Mouse (Mus musculus) granulocyte monocyte progenitor cell, adult 5-6 weeks (primary cell): ENCODE measurements at regions not wholly inside any gene's neighbourhood (a gene's known extent, or its start where the extent isn't known, plus 50 kb on each side); places are given as distances from the start of the nearest gene placed in this dataset.

Experiments used
- ATAC-seq: replicated peaks from 2 replicates; pipeline ENCODE4 v1.8.0; 2016; ENCODE audit warnings: mild to moderate bottlenecking, moderate TSS enrichment, inconsistent platforms; ENCODE audit not compliant: poor library complexity, severe bottlenecking

DNA sequence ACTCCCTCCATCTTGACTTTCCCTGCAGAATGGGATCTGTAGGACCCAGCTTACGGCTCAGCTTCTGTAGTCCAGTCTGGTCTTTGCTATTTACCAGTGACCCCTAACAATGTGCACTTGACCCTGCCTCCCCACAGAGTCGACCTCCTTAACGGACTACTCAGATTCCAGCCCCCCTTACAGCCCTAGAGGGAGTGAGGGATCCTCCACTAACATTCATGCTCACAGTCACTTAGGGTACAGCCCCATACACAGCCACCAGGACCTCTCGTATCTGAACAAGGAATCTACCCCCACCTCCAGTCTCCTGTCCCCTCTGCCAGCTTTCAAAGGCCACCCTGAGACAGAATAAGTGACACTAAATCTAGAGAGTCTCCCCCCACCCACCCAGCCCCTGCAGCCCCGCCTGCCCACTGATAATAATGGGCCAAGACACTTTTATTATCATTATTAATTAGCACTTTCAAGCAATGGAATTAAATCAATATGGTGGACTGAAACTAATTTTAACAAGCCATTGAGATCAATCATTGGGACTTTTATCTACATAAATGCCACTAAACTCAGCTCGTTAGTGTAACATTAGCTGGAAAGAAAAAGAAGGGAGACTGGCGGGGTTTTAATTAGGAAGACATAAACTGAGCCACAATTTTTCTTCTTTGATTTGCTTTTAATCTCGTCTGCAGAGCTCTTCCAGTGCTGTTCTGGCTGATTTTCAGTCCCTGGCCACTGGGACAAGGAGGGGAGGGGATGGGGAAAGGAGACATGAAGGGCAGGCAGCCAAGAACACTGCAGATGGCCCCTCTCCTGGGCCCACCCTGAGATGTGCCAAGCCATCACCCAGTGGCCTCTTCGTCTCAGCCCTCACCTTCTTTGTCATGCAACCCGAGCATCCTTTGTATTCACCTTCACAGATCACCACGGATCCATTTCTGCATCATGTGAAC lies 258.4 kb upstream of the Zfp703 start:
- no peak for ATAC-seq

DNA sequence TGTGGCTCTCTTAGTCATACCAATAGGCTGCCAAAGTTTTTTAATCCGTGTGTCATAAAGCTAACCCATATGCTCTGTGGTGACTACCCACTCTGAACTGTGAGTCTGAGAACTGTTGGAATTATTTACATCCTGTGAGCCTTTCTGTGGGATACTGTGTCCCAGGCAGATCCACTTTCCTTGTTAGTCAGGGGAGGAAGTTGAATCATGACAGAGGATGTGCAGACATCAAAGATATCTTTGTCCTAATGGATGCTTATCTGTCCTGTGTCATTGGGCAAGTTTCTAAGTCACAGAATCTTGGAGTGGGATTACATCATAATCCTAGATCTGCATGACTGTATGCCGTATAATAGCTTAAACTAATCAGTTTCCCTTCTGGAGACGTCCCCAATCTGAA lies 254.4 kb upstream of the Zfp703 start:
- no peak for ATAC-seq

DNA sequence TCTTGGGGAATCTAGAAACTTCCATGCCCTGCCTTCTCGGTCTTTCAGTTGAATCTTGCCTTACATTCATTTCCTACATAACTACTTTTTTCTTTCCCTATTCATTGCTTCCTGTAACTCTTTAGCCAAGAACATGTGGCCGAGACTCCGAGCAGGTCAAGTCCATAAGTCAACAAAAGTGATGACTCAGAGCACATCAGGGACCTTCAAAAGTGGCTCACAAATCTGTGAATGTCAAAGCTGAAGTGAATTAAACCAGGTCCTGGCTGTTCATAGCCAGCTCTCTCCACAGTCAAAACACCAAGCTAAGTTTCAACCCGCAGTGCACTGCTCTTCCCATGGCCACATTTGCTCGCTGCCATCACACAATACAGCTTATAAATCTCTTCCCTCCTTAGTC lies 252.5 kb upstream of the Zfp703 start:
- ATAC-seq: no peak

DNA sequence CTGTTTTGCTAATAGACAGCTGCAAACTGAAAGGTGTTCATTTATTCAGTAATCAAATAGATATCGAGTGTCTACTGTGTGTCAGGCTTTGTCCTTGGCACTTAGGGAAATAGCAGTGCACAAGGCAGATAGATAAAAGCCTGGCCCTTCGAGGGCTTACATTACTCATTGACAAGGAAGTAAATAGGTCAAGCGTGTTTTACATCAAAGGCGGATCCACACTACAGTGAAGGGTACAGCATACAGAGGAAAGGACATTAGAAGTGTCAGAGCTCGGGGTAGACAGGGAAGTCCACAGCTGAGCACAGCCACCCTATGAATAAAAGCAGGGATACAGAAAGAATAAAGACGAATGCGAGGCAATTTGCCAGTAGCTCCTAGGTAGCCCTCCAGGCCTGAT lies 251.6 kb upstream of the Zfp703 start:
- no peak for ATAC-seq

DNA sequence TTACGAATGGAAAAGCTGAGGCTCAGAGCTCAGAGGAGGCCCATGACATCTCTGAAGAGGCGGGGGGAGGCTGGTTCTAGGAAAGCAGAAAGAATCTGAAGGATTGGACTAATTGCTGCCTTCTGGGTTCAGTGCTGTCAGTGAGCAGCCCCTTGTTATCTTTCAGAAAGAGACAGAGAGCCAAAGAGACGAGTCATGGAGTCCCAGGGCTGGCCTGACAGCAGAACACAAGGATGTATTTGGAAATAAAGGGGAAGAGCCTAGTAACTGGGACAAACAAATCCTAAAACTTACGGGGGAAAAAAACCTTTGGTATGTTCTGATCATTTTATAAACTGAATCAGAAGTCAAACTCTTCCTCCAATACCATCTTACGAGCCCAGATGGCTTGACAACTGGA lies 247.8 kb upstream of the Zfp703 start:
- no peak for ATAC-seq

DNA sequence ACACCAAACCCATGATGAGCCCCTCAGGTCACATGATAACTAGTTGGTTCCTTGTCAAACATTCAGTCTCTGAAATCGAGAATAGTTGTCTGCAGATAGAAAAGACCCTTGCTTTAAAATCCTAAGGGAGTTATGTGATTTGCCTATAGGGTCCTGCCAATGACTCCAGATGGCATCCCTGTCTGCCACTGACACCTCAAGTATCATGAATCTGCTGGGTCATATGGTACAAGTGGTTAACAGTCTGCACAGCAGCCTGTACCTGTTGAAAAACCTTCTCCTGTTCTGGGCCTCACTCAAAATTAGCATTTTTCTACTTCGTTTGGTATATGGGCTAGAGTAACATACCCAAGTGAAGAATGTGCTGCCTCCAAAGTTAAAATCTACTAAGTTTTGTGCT lies 246.0 kb upstream of the Zfp703 start:
- no peak for ATAC-seq

DNA sequence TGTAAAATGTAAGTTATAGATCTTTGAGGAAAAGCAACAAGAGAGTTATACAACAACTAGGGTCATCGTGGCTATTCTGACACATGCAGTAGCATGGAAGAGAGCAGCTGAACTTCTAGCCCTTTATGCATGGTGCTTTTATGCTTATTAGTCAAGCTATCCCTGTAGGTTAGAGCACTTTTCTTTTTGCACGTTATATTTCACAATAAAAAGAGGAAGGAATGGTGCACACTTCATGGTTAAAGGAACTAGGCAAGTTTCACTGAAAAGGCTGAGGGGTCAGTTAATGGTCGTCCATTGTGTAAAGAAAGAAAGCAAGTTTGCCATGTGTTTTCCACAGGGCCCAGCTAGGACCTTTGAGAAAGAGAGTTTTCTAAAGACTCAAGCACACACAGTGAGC lies 232.7 kb upstream of the Zfp703 start:
- ATAC-seq: peak; percentile 79

DNA sequence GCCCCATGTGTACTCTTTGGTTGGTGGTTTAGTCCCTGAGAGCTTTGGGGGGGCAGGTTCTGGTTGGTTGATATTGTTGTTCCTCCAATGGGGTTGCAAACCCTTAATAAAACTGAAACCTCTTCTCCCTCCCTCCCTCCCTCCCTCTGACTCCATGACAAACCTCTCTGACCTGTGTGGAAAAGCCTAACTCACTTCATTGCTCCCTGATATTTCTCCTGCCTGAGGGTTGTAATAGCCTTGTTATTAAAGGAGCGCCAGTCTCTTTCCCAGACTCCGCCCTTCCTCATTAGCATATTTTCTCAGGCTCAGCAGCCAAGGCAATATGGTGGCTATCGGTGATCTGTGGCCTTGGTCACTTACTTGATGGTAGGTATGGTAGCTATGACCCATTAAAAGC lies 230.3 kb upstream of the Zfp703 start:
- no peak for ATAC-seq

DNA sequence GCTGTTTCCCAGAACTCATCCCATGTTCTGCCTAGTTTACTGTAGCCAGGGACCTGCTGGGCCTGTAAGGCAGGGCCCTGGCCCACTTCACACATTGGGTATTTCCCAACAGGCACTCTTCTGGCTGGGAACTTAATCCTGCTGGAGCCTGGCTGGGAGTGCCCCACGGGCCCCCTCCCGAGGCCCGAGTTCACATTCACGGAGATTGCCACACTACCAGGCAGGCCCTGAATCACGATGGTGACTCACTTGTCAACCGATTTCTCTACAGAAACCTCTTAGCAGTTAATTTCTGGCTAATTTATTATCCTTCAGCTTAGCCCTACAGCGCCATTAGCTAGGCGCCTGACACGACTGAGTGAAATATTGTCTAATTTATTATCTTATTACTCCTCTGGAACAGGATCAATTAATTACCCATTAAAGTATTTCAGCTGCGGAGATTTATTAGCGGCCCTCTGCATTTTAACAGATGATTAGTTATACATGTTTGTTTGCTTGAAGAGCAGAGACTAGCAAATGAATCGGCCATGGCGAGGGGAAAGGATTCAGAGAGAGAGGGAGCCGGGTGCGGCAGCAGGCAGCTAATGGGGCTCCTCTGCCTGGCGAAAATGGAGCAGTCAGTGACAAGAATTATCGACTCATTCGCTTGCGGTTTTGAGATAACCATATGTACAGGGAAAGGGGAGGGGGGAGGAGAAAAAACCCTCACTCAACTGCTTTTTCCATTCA lies 229.7 kb upstream of the Zfp703 start:
- peak; percentile 68 for ATAC-seq

DNA sequence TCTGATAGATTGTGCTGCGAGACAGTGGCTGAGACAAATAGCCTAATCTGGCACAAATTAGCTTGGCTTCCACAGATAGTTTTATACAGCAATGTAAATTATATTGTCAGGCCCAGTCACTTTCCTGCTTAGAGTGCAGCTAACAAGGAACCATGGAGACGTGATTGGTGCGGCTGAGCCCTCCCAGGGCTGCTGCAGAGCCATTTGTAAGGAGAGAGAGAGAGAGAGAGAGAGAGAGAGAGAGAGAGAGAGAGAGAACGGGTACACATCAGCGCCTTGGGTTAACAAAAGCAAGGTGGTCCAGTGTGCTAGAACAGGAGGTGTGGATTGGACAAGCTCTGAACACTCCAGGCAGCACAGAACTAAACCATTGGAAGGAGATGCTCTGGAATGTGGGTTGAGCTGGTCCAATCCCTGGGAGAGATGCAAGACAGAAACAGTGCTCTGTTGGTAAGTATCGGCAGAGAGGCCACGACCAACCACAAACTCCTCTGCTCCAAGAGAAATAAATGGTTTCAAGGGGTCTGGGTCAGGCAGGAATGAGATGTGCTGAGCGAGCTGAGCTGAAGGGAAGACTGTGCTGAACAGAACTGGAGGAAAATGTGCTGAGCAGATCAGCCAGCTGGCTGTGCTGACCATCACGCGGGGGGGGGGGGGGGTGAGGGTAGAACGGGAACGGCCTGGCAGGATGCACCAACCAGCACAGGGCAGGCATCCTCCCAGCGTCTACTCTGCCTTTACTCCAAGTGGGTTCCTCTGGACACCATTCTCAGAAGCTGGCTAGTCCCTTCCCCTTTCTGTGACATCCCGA lies 228.8 kb upstream of the Zfp703 start:
- ATAC-seq: peak; percentile 29; the same call in 1 of the 2 replicates

DNA sequence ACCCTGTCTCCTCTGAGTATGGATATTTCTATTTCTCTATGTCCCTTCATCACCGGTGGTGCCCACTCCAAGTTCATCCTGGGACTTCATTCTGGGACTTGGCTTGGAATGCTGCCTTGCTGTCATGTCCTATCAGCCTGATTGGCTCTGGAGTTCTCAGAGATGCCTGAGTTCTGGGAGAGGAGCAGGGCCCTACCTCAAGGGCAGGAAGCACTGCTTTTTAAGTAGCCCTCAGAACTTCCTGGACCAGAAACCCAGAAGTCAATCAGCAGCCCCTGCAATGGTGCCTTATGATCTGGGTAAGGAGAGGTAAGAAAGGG lies 228.2 kb upstream of the Zfp703 start:
- ATAC-seq: no peak

DNA sequence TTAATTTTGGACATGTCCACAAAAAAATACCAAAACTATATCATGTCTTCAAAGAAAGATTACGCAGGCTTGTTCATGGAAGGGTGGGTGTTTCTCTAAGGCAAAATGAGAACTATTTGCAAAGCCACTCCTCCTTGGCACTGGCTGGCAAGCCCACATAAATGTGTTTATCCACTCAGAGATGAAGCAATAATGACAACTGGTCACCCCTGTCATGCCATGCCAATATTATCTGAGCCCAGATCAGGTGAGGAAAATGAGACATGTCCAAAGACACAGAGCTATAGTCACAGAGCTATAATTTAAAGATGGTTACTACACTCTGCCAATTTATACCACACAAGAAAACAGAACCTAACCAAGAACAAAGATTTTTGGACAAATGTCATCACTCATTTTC lies 227.0 kb upstream of the Zfp703 start:
- no peak for ATAC-seq

DNA sequence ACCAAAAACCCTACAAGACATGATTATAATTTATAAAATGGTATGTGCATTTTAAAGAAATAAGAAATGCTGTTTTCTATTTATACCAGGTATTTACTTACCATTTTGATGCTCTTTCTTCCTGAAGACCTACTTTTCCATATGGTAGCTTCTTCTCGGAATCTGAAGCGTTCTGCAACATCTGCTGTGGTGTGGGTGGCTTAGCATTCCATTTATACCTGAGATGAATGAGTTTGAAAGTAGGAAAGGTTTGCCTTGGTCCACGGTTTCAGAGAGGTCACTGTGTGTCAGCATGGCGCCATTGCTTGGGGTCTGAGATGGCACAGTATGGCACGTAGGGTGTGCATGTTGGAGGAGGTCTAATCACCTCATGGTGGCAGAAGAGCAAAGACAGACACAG lies 225.5 kb upstream of the Zfp703 start:
- no peak for ATAC-seq

DNA sequence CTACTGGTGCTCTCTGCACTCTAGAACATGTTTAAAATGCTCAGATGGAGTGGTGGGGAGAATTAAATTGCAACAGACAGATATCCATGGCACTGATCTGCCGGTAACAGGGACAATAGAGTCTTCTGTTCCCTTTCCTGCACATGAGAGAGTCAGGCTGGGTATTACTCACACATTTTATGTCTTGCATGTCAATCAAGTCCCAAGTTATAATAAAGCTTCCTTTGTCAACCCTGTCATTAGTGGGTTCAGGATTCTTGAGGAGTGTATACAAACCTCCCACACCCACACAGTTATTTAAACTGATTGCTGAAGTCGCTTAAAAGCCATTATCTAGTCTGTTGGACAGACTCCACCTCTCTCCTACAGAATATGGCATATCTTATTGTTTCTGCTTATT lies 220.7 kb upstream of the Zfp703 start:
- no peak for ATAC-seq

DNA sequence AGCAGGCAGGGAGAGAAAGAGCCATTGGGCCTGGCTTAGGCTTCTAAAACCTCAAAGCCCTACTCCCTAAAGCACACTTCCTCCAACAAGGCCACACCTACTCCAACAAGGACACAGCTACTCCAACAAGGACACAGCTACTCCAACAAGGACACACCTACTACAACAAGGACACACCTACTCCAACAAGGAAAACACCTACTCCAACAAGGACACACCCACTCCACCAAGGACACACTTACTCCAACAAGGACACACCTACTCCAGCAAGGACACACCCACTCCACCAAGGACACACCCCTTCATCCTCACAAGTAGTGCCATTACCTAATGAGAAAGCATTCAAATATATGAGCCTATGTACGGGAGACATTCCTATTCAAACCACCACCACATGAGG lies 216.4 kb upstream of the Zfp703 start:
- ATAC-seq: no peak

DNA sequence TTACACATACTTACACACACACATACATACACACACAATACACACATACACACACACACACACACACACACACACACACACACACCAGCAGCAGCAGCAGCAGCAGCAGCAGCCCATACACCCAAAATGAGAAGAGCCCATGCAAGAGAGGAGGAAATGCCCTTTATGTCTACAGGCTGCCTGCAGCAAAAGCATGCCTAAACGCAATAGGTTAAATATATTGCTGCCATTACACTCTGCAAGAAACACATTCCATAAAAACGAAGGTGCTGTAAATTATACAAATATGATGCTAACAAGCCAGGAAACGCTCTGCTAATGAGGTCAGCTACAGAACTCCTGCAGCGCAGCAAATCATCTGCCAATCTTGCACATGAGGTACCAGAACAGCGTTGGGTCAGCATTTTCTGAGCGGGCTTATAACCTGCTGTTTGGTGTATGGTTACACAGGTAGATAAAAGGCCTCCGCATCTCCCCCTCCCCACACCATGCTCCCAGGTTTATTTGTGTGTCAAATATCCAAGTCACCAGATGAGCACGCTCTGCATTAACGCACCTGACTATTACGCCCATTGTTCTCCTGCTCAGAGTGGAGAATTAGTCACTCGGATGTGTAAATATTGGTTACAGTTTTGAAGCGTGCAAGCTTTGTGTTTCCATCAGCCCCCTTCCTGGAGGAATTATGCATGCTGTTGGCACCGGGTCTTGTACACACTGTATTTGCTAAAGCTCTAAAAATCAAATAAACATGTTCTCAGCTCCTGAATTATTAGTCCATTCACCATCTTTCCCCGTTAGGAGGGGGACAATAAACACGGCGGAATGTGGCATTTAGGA lies 214.0 kb upstream of the Zfp703 start:
- no peak for ATAC-seq

DNA sequence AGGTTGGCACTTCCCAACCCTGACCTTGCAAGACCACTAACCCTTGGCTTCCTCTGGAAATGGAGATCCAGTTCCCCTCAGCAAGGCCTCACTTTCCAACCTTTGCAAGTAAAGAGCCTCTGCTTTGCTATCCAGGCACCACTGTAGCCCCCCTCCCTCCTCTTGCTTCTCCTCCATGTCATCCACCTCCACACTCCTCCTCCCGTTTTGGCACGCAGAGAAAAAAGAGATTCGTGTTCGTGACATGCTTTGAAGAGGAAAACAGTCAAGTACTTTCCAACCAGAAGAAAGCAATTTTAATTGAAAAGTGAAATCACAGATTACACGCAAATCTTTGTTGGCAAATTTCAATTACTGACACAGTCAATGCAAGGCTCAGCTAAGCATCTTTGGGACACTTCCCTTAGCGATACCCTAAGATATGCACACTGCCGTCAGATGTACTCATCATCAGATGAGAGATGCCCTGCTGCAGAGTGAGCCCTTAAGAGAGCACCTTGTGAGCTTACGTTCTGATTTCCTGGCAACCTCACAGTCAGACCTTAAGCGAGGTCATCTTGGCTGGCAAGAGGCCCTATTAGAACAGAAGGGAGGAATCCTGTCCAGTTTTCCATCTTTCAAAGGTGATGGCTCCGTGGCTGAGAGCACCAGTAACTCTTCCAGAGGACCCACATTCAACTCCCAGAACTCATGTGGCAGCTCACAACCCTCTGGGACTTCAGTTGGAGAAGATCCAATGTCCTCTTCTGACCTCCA lies 208.5 kb upstream of the Zfp703 start:
- ATAC-seq: no peak

DNA sequence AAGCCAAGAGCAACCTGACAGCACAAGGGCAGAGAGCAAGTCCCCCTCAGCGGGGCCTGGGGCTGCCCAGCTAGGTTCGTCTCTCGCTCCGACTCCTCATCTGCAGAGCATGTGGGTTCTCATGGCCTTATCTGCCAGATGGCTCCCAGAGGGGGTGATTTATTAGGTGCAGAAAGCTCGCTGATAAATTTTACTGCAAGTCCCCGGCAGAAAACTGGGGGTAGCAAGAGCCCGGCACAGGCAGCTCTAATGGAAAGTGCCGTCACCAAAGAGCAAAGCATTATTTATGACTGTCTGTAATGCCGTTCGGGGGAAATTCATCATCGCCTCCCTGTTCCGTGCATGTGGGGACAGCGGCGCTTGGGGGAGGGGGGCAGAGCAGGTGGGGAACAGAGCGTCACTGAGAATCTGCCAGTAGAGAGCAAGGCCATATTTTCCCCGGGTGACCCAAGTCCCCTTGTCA lies 206.7 kb upstream of the Zfp703 start:
- no peak for ATAC-seq

DNA sequence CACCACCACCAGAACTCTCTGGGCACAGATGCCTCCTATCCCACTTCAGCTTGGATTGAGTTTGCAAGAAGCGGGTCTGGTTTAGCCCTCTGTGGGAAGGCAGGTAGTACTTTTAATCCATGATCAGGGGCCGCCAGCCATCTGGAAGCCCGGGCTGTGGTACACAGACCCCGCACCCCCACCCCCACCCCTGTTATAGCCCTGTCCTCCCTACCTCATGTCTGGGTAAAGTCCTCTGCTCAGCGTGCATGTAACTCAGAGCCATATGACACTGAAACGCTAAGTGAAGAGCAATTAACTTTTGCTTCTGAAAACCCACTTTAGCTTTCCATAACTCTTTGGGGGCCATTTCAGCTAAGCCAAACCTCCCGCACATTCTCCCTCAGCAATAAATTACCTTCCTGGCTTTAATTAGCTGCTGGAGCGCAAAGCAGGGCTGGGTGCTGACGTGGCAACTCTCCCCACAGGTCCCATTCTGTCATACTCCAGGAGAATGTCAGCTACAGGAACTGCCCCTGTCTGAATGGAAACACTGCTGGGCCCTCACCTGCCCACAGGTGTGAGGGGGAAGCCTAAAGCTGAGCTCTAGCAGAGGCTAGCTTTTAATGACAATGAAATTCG lies 198.1 kb upstream of the Zfp703 start:
- no peak for ATAC-seq
